Mouse (Mus musculus) brain, embryonic 14.5 days (tissue): ENCODE results near the gene C1rl.

ENCODE experiments used
- CTCF ChIP-seq: fragments of 200-500 bp; IDR thresholded peaks from 2 replicates; pipeline ENCODE4 v1.5.1; 2012; ENCODE audit warnings: inconsistent platforms, mild to moderate bottlenecking, moderate library complexity, borderline replicate concordance; ENCODE audit not compliant: insufficient read depth, insufficient read length; ENCODE audit errors: extremely low read depth
- POLR2A ChIP-seq: fragments of 200-500 bp; IDR thresholded peaks from 2 replicates; pipeline ENCODE4 v1.6.1; 2012; ENCODE audit warnings: mild to moderate bottlenecking, inconsistent platforms, borderline replicate concordance; ENCODE audit not compliant: poor library complexity, insufficient read depth, insufficient read length, severe bottlenecking; ENCODE audit errors: extremely low read depth

- TF ChIP-seq CTCF (no peak), POLR2A (no peak)
Observed at GRCm38 (mm10) chr6:124465299-124465698, 27.6 kb upstream of the C1rl start.
